Mouse (Mus musculus): Measurements from ENCODE around the gene Eif4g3. TPM values are rescaled to one million over a fixed set of nuclear protein-coding genes. Genes with fewer than 3 reads are reported as not detected.
A peak's percentile ranks its signal among the peaks of the same experiment; 100 is the strongest.

Eif4g3 gene
- total and polyA plus RNA-seq, 3 experiments, result 22.8 to 63.7 TPM; not detected in 1

GRCm38 (mm10) chr4:138091562-138092194 lies 98.9 kb downstream of the Eif4g3 start:
- Histone ChIP-seq H3K27ac (ENCODE audit: control insufficient read depth, low read depth, low read length) (no peak overlapping the region), H3K36me3 (ENCODE audit: control insufficient read depth in 1 of 2, insufficient read depth in 2 of 2, low read length in 2 of 2) (peaks cover 8 to 19% of the 10 kb centered on the region in 2 experiments)
- peak; percentile 33 for DNase-seq (ENCODE audit: low read depth, low spot score)

GRCm38 (mm10) chr4:138100456-138100855 lies 107.6 kb downstream of the Eif4g3 start:
- H3K4me3 ChIP-seq (ENCODE audit: control insufficient read depth in 1 of 2, insufficient read depth in 1 of 2, low read depth in 2 of 2, low read length in 2 of 2), result no peak overlapping the region
- H3K9me3 ChIP-seq (replicated peaks; ENCODE audit: insufficient read depth, low read length), result no peaks in the 10 kb centered on the region
- no peak overlapping the region for H3K27ac ChIP-seq (ENCODE audit: control insufficient read depth, low read depth, low read length)
- H3K9ac ChIP-seq (ENCODE audit: control insufficient read depth, low read depth, low read length, poor library complexity, severe bottlenecking), result no peak overlapping the region
- H3K4me1 ChIP-seq (ENCODE audit: control insufficient read depth in 1 of 2, insufficient read depth in 2 of 2, low read length in 2 of 2), result no peaks in the 10 kb centered on the region
- H3K79me2 ChIP-seq (ENCODE audit: control insufficient read depth, insufficient read depth, low read length, poor library complexity), result no peaks in the 10 kb centered on the region
- peaks cover 0 to 20% of the 10 kb centered on the region in 2 experiments; a peak in 2 of 4 replicates for H3K36me3 ChIP-seq (ENCODE audit: control insufficient read depth in 1 of 2, insufficient read depth in 2 of 2, low read length in 2 of 2)
- H3K27me3 ChIP-seq (ENCODE audit: control insufficient read depth in 1 of 2, insufficient read depth in 2 of 2, low read length in 2 of 2), result no peaks in the 10 kb centered on the region
- TF ChIP-seq HCFC1 (IDR thresholded peaks at IDR 0.05; ENCODE audit: low read depth, low read length), result no peak
- no peak for TF ChIP-seq ZNF384 (IDR thresholded peaks at IDR 0.05; ENCODE audit: low read depth, low read length)
- TF ChIP-seq CTCF (IDR thresholded peaks at IDR 0.05 in 2 of 3, conservative IDR thresholded peaks at IDR 0.05 in 1 of 3; ENCODE audit: control insufficient read depth in 1 of 3, insufficient read depth in 1 of 3, low read depth in 2 of 3, low read length in 3 of 3, poor library complexity in 1 of 3, severe bottlenecking in 1 of 3), result no peak
- no peak for TF ChIP-seq MXI1 (IDR thresholded peaks at IDR 0.05; ENCODE audit: low read depth, low read length)
- TF ChIP-seq RCOR1 (IDR thresholded peaks at IDR 0.05; ENCODE audit: low read depth, low read length), result no peak
- no peak for TF ChIP-seq UBTF (IDR thresholded peaks at IDR 0.05; ENCODE audit: borderline replicate concordance, insufficient read depth, low read depth, low read length)
- TF ChIP-seq RAD21 (IDR thresholded peaks at IDR 0.05; ENCODE audit: low read depth, low read length), result no peak
- TF ChIP-seq SIN3A (IDR thresholded peaks at IDR 0.05; ENCODE audit: low read length), result no peak
- TF ChIP-seq MYB (IDR thresholded peaks at IDR 0.05; ENCODE audit: low read depth, low read length), result no peak
- TF ChIP-seq TCF12 (IDR thresholded peaks at IDR 0.05; ENCODE audit: low read depth, low read length), result no peak
- TF ChIP-seq GATA1 (IDR thresholded peaks at IDR 0.05; ENCODE audit: low read depth, low read length), result no peak
- TF ChIP-seq ETS1 (IDR thresholded peaks at IDR 0.05; ENCODE audit: low read depth, low read length), result no peak
- TF ChIP-seq USF1 (IDR thresholded peaks at IDR 0.05; ENCODE audit: low read depth, low read length), result no peak
- TF ChIP-seq POLR2A (IDR thresholded peaks at IDR 0.05; ENCODE audit: control insufficient read depth in 1 of 2, insufficient read depth in 1 of 2, low read depth in 1 of 2, low read length in 2 of 2, poor library complexity in 1 of 2), result no peak
- TF ChIP-seq USF2 (IDR thresholded peaks at IDR 0.05; ENCODE audit: borderline replicate concordance in 1 of 2, insufficient read depth in 1 of 2, low read depth in 1 of 2, low read length in 2 of 2), result no peak
- TF ChIP-seq GABPA (IDR thresholded peaks at IDR 0.05; ENCODE audit: low read depth, low read length), result no peak
- no peak for DNase-seq (ENCODE audit: low read depth, low spot score)

More at GRCm38 (mm10) chr4:138091562-138092194, 98.9 kb downstream of the Eif4g3 start:
- Histone ChIP-seq H3K9ac (ENCODE audit: control insufficient read depth, low read depth, low read length, poor library complexity, severe bottlenecking) (no peak overlapping the region), H3K9me3 (replicated peaks; ENCODE audit: insufficient read depth, low read length) (no peaks in the 10 kb centered on the region), H3K27me3 (ENCODE audit: control insufficient read depth in 1 of 2, insufficient read depth in 2 of 2, low read length in 2 of 2) (no peaks in the 10 kb centered on the region), H3K4me1 (ENCODE audit: control insufficient read depth in 1 of 2, insufficient read depth in 2 of 2, low read length in 2 of 2) (peaks cover 3 to 4% of the 10 kb centered on the region in 2 experiments; a peak in 3 of 4 replicates), H3K79me2 (ENCODE audit: control insufficient read depth, insufficient read depth, low read length, poor library complexity) (no peaks in the 10 kb centered on the region), H3K4me3 (ENCODE audit: control insufficient read depth in 1 of 2, insufficient read depth in 1 of 2, low read depth in 2 of 2, low read length in 2 of 2) (no peak overlapping the region)
- TF ChIP-seq CHD1 (IDR thresholded peaks at IDR 0.05; ENCODE audit: low read depth, low read length), result no peak
- TF ChIP-seq MEF2A (IDR thresholded peaks at IDR 0.05; ENCODE audit: extremely low read depth, insufficient replicate concordance, low read depth, low read length, poor library complexity, severe bottlenecking), result no peak
- TF ChIP-seq POLR2AphosphoS5 (IDR thresholded peaks at IDR 0.05; ENCODE audit: borderline replicate concordance, low read depth, low read length), result no peak
- TF ChIP-seq GABPA (IDR thresholded peaks at IDR 0.05; ENCODE audit: low read depth, low read length), result no peak
- no peak for TF ChIP-seq MYB (IDR thresholded peaks at IDR 0.05; ENCODE audit: low read depth, low read length)
- TF ChIP-seq NRF1 (IDR thresholded peaks at IDR 0.05; ENCODE audit: insufficient read depth, low read depth, low read length, poor library complexity, severe bottlenecking), result no peak
- TF ChIP-seq TAL1 (IDR thresholded peaks at IDR 0.05; ENCODE audit: low read length), result no peak
- TF ChIP-seq ZNF384 (IDR thresholded peaks at IDR 0.05; ENCODE audit: low read depth, low read length), result peak; percentile 51; the same call in 1 of the 2 replicates
- TF ChIP-seq MXI1 (IDR thresholded peaks at IDR 0.05; ENCODE audit: low read depth, low read length), result peak; percentile 52; the same call in 1 of the 2 replicates
- TF ChIP-seq SIN3A (IDR thresholded peaks at IDR 0.05; ENCODE audit: low read length), result no peak
- TF ChIP-seq SMC3 (IDR thresholded peaks at IDR 0.05; ENCODE audit: low read depth, low read length), result no peak
- no peak for TF ChIP-seq MAZ (IDR thresholded peaks at IDR 0.05; ENCODE audit: low read depth, low read length)
- no peak for TF ChIP-seq JUND (IDR thresholded peaks at IDR 0.05; ENCODE audit: low read depth, low read length)
- TF ChIP-seq KAT2A (conservative IDR thresholded peaks at IDR 0.05; ENCODE audit: low read depth, low read length), result no peak
- TF ChIP-seq ZKSCAN1 (IDR thresholded peaks at IDR 0.05; ENCODE audit: low read depth, low read length), result no peak
- no peak for TF ChIP-seq RAD21 (IDR thresholded peaks at IDR 0.05; ENCODE audit: low read depth, low read length)
- no peak for TF ChIP-seq TCF12 (IDR thresholded peaks at IDR 0.05; ENCODE audit: low read depth, low read length)
- TF ChIP-seq USF1 (IDR thresholded peaks at IDR 0.05; ENCODE audit: low read depth, low read length), result 0 out of 2 replicates have a peak, but pooled peaks have one; percentile 10
- no peak for TF ChIP-seq ETS1 (IDR thresholded peaks at IDR 0.05; ENCODE audit: low read depth, low read length)
- TF ChIP-seq POLR2AphosphoS2 (IDR thresholded peaks at IDR 0.05; ENCODE audit: low read length), result no peak
- no peak for TF ChIP-seq E2F4 (IDR thresholded peaks at IDR 0.05; ENCODE audit: borderline replicate concordance, low read depth, low read length)
- no peak for TF ChIP-seq NELFE (IDR thresholded peaks at IDR 0.05; ENCODE audit: low read depth, low read length)
- TF ChIP-seq POLR2A (IDR thresholded peaks at IDR 0.05; ENCODE audit: control insufficient read depth in 1 of 2, insufficient read depth in 1 of 2, low read depth in 1 of 2, low read length in 2 of 2, poor library complexity in 1 of 2), result no peak
- TF ChIP-seq ELF1 (IDR thresholded peaks at IDR 0.05; ENCODE audit: low read depth, low read length), result peak; percentile 42; the same call in 1 of the 2 replicates
- TF ChIP-seq GATA1 (IDR thresholded peaks at IDR 0.05; ENCODE audit: low read depth, low read length), result peak; percentile 61
- no peak for TF ChIP-seq EP300 (IDR thresholded peaks at IDR 0.05; ENCODE audit: low read depth in 1 of 2, low read length in 2 of 2)
- no peak for TF ChIP-seq USF2 (IDR thresholded peaks at IDR 0.05; ENCODE audit: borderline replicate concordance in 1 of 2, insufficient read depth in 1 of 2, low read depth in 1 of 2, low read length in 2 of 2)
- TF ChIP-seq RCOR1 (IDR thresholded peaks at IDR 0.05; ENCODE audit: low read depth, low read length), result no peak
- TF ChIP-seq CHD2 (IDR thresholded peaks at IDR 0.05; ENCODE audit: low read length), result no peak
- TF ChIP-seq TBP (IDR thresholded peaks at IDR 0.05; ENCODE audit: low read depth, low read length), result no peak
- TF ChIP-seq MYC (IDR thresholded peaks at IDR 0.05; ENCODE audit: low read depth, low read length), result no peak
- no peak for TF ChIP-seq MAX (IDR thresholded peaks at IDR 0.05; ENCODE audit: low read length)
- no peak for TF ChIP-seq BHLHE40 (IDR thresholded peaks at IDR 0.05; ENCODE audit: borderline replicate concordance, low read depth, low read length)
